Mouse (Mus musculus): Measurements from ENCODE around the gene Pld2. TPM values are rescaled to one million over a fixed set of nuclear protein-coding genes. Genes with fewer than 3 reads are reported as not detected.
"Not testable (repeated sequence)": the region's sequence is repeated elsewhere in the genome, so short reads cannot be mapped to it uniquely, and the experiment has no call there.

Gene Pld2
- polyA plus RNA-seq, 2 experiments, result 7.5 to 18.9 TPM

DNA sequence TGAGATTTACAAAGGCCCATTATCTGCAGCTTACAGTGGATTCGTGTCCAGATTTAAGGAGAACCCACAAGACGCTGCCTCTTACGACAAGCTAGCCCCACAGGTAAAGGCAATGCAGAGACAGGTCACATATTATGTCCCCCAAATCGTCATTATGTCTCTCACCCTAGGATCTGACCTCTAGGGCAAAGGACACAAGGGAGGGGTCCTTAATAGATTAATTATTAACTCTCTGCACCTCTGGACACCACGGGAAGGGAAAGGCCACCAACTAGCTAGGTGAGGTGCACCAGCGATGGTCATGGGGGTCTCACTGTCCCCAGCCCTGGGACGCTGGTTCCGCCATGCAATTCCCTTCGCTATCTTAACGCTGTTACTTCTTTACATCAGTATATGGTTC is 20.9 kb upstream of the Pld2 start, which contains the start of gene Gltpd2:
TSS of gene Gltpd2 (plus strand) at position 274 of the 400 bp plus-strand sequence.
- DNase-seq (ENCODE audit: low spot score), result no peak
- 0 out of 2 replicates have a peak, but pooled peaks cover 4% of the 10 kb centered on the region for H3K4me1 ChIP-seq (ENCODE audit: control insufficient read depth, insufficient read depth, low read length)
- no peaks in the 10 kb centered on the region for H3K9me3 ChIP-seq (ENCODE audit: control insufficient read depth, low read length)
- no peak for TF ChIP-seq POLR2A (IDR thresholded peaks at IDR 0.05; ENCODE audit: borderline replicate concordance, extremely low read depth, insufficient read depth, insufficient read length)
- no peak within 1 kb of the TSS for H3K27ac ChIP-seq (replicated peaks; ENCODE audit: low read depth, low read length)
- no peak for ATAC-seq (ENCODE audit: low FRiP score, low read depth)
- H3K4me3 ChIP-seq (replicated peaks; ENCODE audit: low read length), result peak within 1 kb of the TSS; percentile 31
- no peaks in the 10 kb centered on the region for H3K36me3 ChIP-seq (ENCODE audit: control insufficient read depth, insufficient read depth, low read length)
- peak within 1 kb of the TSS; percentile 48 for H3K4me2 ChIP-seq (replicated peaks; ENCODE audit: low read depth, low read length, severe bottlenecking)
- H3K9ac ChIP-seq (ENCODE audit: low read depth, low read length, severe bottlenecking), result peak within 1 kb of the TSS; percentile 59
- 82% methylated on average over 10 of the region's 10 CpGs for WGBS
- H3K27me3 ChIP-seq (ENCODE audit: control insufficient read depth, insufficient read depth, low read length), result no peaks in the 10 kb centered on the region

DNA sequence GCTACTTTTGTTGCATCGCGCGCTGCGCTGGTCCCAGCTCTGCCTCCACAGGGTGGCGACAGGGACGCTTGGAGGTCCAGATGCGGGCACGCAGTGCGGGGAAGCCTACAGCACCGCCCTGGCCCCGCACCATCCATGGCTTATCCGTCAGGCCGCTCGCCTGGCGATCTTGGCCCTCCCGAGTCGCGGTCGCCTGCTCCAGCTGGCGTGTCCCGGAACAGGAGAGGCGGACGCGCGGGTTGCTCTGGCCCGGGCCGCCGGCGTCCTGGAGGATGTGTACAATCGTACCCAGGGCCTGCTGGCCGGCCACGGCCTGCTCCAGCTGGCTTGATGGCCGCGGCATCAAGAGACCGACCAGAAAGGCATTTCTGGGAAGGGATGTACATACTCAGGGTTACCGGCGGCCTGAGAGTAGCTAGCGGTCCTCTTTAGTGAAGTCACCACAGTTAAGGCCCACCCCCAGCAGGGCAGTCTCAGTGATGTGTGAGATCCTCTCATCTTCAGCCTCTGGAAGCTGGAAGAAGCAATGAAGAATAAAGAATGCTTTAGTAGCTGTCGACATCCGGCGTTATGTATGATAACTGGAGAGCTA is 19.6 kb upstream of the Pld2 start:
- ATAC-seq (ENCODE audit: low FRiP score, low read depth) (no peak), DNase-seq (ENCODE audit: low spot score) (peak; percentile 17)
- Histone ChIP-seq H3K27me3 (ENCODE audit: control insufficient read depth, insufficient read depth, low read length) (no peaks in the 10 kb centered on the region), H3K36me3 (ENCODE audit: control insufficient read depth, insufficient read depth, low read length) (no peaks in the 10 kb centered on the region), H3K27ac (replicated peaks; ENCODE audit: low read depth, low read length) (no peak overlapping the region), H3K4me1 (ENCODE audit: control insufficient read depth, insufficient read depth, low read length) (0 out of 2 replicates have a peak, but pooled peaks cover 4% of the 10 kb centered on the region), H3K4me3 (replicated peaks; ENCODE audit: low read length) (peak overlapping the region; percentile 31), H3K9ac (ENCODE audit: low read depth, low read length, severe bottlenecking) (peak overlapping the region; percentile 59), H3K9me3 (ENCODE audit: control insufficient read depth, low read length) (no peaks in the 10 kb centered on the region), H3K4me2 (replicated peaks; ENCODE audit: low read depth, low read length, severe bottlenecking) (peak overlapping the region; percentile 48)
- TF ChIP-seq POLR2A (IDR thresholded peaks at IDR 0.05; ENCODE audit: borderline replicate concordance, extremely low read depth, insufficient read depth, insufficient read length), result 0 out of 2 replicates have a peak, but pooled peaks have one; percentile 24
- WGBS, result 11% methylated on average over 41 of the region's 41 CpGs

- H3K27me3 ChIP-seq (ENCODE audit: control insufficient read depth, insufficient read depth, low read length); ATAC-seq (ENCODE audit: low FRiP score, low read depth); DNase-seq (ENCODE audit: low spot score); H3K9ac ChIP-seq (ENCODE audit: low read depth, low read length, severe bottlenecking); H3K4me3 ChIP-seq (replicated peaks; ENCODE audit: low read length); H3K4me2 ChIP-seq (replicated peaks; ENCODE audit: low read depth, low read length, severe bottlenecking); H3K4me1 ChIP-seq (ENCODE audit: control insufficient read depth, insufficient read depth, low read length); H3K9me3 ChIP-seq (ENCODE audit: control insufficient read depth, low read length); H3K27ac ChIP-seq (replicated peaks; ENCODE audit: low read depth, low read length): not testable (repeated sequence)
- H3K36me3 ChIP-seq (ENCODE audit: control insufficient read depth, insufficient read depth, low read length), result peaks cover 22% of the 10 kb centered on the region
- 91% methylated on average over 8 of the region's 8 CpGs for WGBS
These were observed 16.4 kb upstream of the Pld2 start for GRCm38 (mm10) chr11:70523306-70523989.

GRCm38 (mm10) chr11:70524782-70525181 is 15.1 kb upstream of the Pld2 start:
- 12% methylated on average over 8 of the region's 8 CpGs for WGBS
- Histone ChIP-seq H3K27me3 (ENCODE audit: control insufficient read depth, insufficient read depth, low read length) (no peaks in the 10 kb centered on the region), H3K4me2 (replicated peaks; ENCODE audit: low read depth, low read length, severe bottlenecking) (peak overlapping the region; percentile 79), H3K4me1 (ENCODE audit: control insufficient read depth, insufficient read depth, low read length) (peaks cover 9% of the 10 kb centered on the region), H3K9ac (ENCODE audit: low read depth, low read length, severe bottlenecking) (0 out of 2 replicates have a peak overlapping the region, but pooled peaks have one; percentile 25), H3K4me3 (replicated peaks; ENCODE audit: low read length) (peak overlapping the region; percentile 65), H3K36me3 (ENCODE audit: control insufficient read depth, insufficient read depth, low read length) (peaks cover 26% of the 10 kb centered on the region), H3K9me3 (ENCODE audit: control insufficient read depth, low read length) (no peaks in the 10 kb centered on the region), H3K27ac (replicated peaks; ENCODE audit: low read depth, low read length) (no peak overlapping the region)
- no peak for TF ChIP-seq POLR2A (IDR thresholded peaks at IDR 0.05; ENCODE audit: borderline replicate concordance, extremely low read depth, insufficient read depth, insufficient read length)
- ATAC-seq (ENCODE audit: low FRiP score, low read depth) (peak; percentile 16), DNase-seq (ENCODE audit: low spot score) (no peak)

GRCm38 (mm10) chr11:70525184-70525678 is 14.6 kb upstream of the Pld2 start, which contains the start of gene Psmb6:
TSS of gene Psmb6 (plus strand) at chr11:70525367.
- Histone ChIP-seq H3K9me3 (ENCODE audit: control insufficient read depth, low read length) (no peaks in the 10 kb centered on the region), H3K4me1 (ENCODE audit: control insufficient read depth, insufficient read depth, low read length) (peaks cover 5% of the 10 kb centered on the region), H3K27me3 (ENCODE audit: control insufficient read depth, insufficient read depth, low read length) (no peaks in the 10 kb centered on the region), H3K4me3 (replicated peaks; ENCODE audit: low read length) (peak within 1 kb of the TSS; percentile 65), H3K9ac (ENCODE audit: low read depth, low read length, severe bottlenecking) (peak within 1 kb of the TSS; percentile 72), H3K27ac (replicated peaks; ENCODE audit: low read depth, low read length) (no peak within 1 kb of the TSS), H3K4me2 (replicated peaks; ENCODE audit: low read depth, low read length, severe bottlenecking) (peak within 1 kb of the TSS; percentile 79), H3K36me3 (ENCODE audit: control insufficient read depth, insufficient read depth, low read length) (peaks cover 26% of the 10 kb centered on the region)
- ATAC-seq (ENCODE audit: low FRiP score, low read depth), result peak; percentile 94
- TF ChIP-seq POLR2A (IDR thresholded peaks at IDR 0.05; ENCODE audit: borderline replicate concordance, extremely low read depth, insufficient read depth, insufficient read length), result peak; percentile 89; the same call in 1 of the 2 replicates
- under 1% methylated on average over 25 of the region's 26 CpGs for WGBS
- peak; percentile 99 for DNase-seq (ENCODE audit: low spot score)
